ENCODE assay signal across 22 mouse cellular contexts in the genomic region with DNA sequence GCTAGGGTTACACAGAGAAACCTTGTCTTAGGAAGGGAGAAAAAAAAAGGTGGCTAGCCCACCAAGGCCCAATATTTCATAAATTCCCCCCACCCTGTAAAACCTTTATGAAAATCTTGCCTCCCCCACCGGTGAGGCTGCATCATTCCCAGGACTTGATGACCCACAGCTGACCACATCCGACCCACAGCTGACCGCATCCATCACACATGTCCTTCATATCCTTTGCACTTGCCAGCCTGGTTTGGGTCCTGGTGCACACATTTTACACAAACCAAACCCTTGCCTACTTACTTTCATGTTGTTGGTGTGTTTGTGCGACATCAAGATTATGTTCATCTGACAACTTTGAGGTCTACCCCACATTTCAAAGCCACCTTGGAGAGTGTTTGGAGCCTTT. TPM values are rescaled to one million over a fixed set of nuclear protein-coding genes. Genes with fewer than 3 reads are reported as not detected.
DNase-seq lines count a peak whose midpoint lies in the region; ATAC-seq and TF ChIP-seq lines count a peak whose summit lies in the region.
"Had no signal": no experiment of that assay in that cellular context is flagged by ENCODE, and none has a peak within 500 bp of the region (broad histone marks: within the 10 kb centered on the region; RNA-seq: fewer than 3 reads in every experiment).

No protein-coding gene starts in this region.

- no peak overlapping the region for H3K9ac ChIP-seq in heart, adult 2 months (ENCODE audit: low read depth, low read length)
- no peak overlapping the region for H3K9ac ChIP-seq in heart, embryonic 13.5 days
- H3K9ac ChIP-seq in midbrain, embryonic 11.5 days (ENCODE audit: low read length): no peak overlapping the region
- H3K9ac ChIP-seq in midbrain, embryonic 16.5 days (ENCODE audit: low read depth, low read length): no peak overlapping the region
- H3K9ac ChIP-seq: embryonic facial prominence, embryonic 13.5 days; forebrain, embryonic 13.5 days; forebrain, postnatal 0 days; hindbrain, embryonic 12.5 days had no signal

- no peaks in the 10 kb centered on the region for H3K79me2 ChIP-seq in heart, adult 2 months (replicated peaks; ENCODE audit: control insufficient read depth, insufficient read depth, low read length)
- H3K79me2 ChIP-seq in myocyte (ENCODE audit: control insufficient read depth, insufficient read depth): peaks cover 51% of the 10 kb centered on the region

- H3K27ac ChIP-seq in heart, adult 2 months: peak overlapping the region; percentile 70
- H3K27ac ChIP-seq in heart, embryonic 13.5 days (replicated peaks): peak overlapping the region; percentile 90
- no peak overlapping the region for H3K27ac ChIP-seq in midbrain, embryonic 11.5 days (ENCODE audit: low read depth, low read length)
- no peak overlapping the region for H3K27ac ChIP-seq in midbrain, embryonic 16.5 days (ENCODE audit: low read length)
- H3K27ac ChIP-seq: embryonic facial prominence, embryonic 13.5 days; forebrain, embryonic 13.5 days; hindbrain, embryonic 12.5 days had no signal

- 0 out of 2 replicates have a peak overlapping the region, but pooled peaks have one; percentile 36 for H3K4me2 ChIP-seq in heart, embryonic 13.5 days
- no peak overlapping the region for H3K4me2 ChIP-seq in midbrain, embryonic 11.5 days
- H3K4me2 ChIP-seq in midbrain, embryonic 16.5 days (ENCODE audit: low read length): no peak overlapping the region
- peak overlapping the region; percentile 72 for H3K4me2 ChIP-seq in myocyte (ENCODE audit: low read depth)
- H3K4me2 ChIP-seq: embryonic facial prominence, embryonic 13.5 days; forebrain, embryonic 13.5 days; hindbrain, embryonic 12.5 days had no signal

- no peak for TF ChIP-seq EP300 in heart, adult 2 months (IDR thresholded peaks at IDR 0.05; ENCODE audit: insufficient read depth, low read depth, low read length)

- no peak for TF ChIP-seq POLR2A in heart, adult 2 months (IDR thresholded peaks at IDR 0.05; ENCODE audit: insufficient read depth, low read depth, low read length)
- TF ChIP-seq POLR2A in myocyte (IDR thresholded peaks at IDR 0.05; ENCODE audit: insufficient read length, low read depth): no peak

- H3K4me1 ChIP-seq in heart, adult 2 months (ENCODE audit: control insufficient read depth, insufficient read depth, low read length): peaks cover 11% of the 10 kb centered on the region
- peaks cover 67% of the 10 kb centered on the region for H3K4me1 ChIP-seq in heart, embryonic 13.5 days
- peaks cover 4% of the 10 kb centered on the region; the same call in 1 of the 2 replicates for H3K4me1 ChIP-seq in midbrain, embryonic 11.5 days (ENCODE audit: control insufficient read depth, insufficient read depth, low read length)
- H3K4me1 ChIP-seq in midbrain, embryonic 16.5 days (ENCODE audit: control insufficient read depth, insufficient read depth, low read length): peaks cover 8% of the 10 kb centered on the region

- no peak for ATAC-seq in heart, embryonic 13.5 days (ENCODE audit: extremely low read depth, insufficient number of reproducible peaks, low FRiP score, low TSS enrichment)
- ATAC-seq in midbrain, embryonic 11.5 days (ENCODE audit: low FRiP score): no peak
- no peak for ATAC-seq in midbrain, embryonic 16.5 days
- ATAC-seq: activated CD4-positive, CD25-positive, alpha-beta regulatory T cell, adult 4 months; forebrain, embryonic 13.5 days; forebrain, postnatal 0 days; hindbrain, embryonic 16.5 days; inflammation-experienced regulatory T-cells, adult 6 months; intestine, postnatal 0 days; Patski had no signal

- no peaks in the 10 kb centered on the region; the same call in 1 of the 2 replicates for H3K27me3 ChIP-seq in heart, adult 2 months (ENCODE audit: control insufficient read depth, insufficient read depth, low read length)
- H3K27me3 ChIP-seq in heart, embryonic 13.5 days (replicated peaks): peaks cover 19% of the 10 kb centered on the region
- no peaks in the 10 kb centered on the region for H3K27me3 ChIP-seq in midbrain, embryonic 11.5 days (ENCODE audit: control insufficient read depth, insufficient read depth, low read length)
- H3K27me3 ChIP-seq in midbrain, embryonic 16.5 days (ENCODE audit: control insufficient read depth, insufficient read depth, low read depth, low read length): peaks cover 7% of the 10 kb centered on the region
- H3K27me3 ChIP-seq in myocyte (ENCODE audit: control insufficient read depth, insufficient read depth, insufficient read length): no peaks in the 10 kb centered on the region
- H3K27me3 ChIP-seq: Patski had no signal

- H3ac ChIP-seq in myocyte (ENCODE audit: control insufficient read depth, insufficient read length): no peak overlapping the region

- no peaks in the 10 kb centered on the region for H3K9me3 ChIP-seq in heart, embryonic 13.5 days
- no peaks in the 10 kb centered on the region for H3K9me3 ChIP-seq in midbrain, embryonic 11.5 days (ENCODE audit: control insufficient read depth, low read length)
- no peaks in the 10 kb centered on the region for H3K9me3 ChIP-seq in midbrain, embryonic 16.5 days (replicated peaks; ENCODE audit: control insufficient read depth, low read length, poor library complexity, severe bottlenecking)
- H3K9me3 ChIP-seq: embryonic facial prominence, embryonic 13.5 days; forebrain, embryonic 13.5 days; hindbrain, embryonic 12.5 days had no signal

- no peak for TF ChIP-seq CTCF in heart, adult 2 months (IDR thresholded peaks at IDR 0.05)

- H3K36me3 ChIP-seq in heart, adult 2 months (ENCODE audit: control insufficient read depth, insufficient read depth, low read length): no peaks in the 10 kb centered on the region
- no peaks in the 10 kb centered on the region for H3K36me3 ChIP-seq in heart, embryonic 13.5 days
- no peaks in the 10 kb centered on the region for H3K36me3 ChIP-seq in midbrain, embryonic 11.5 days (ENCODE audit: control insufficient read depth, insufficient read depth, low read length)
- H3K36me3 ChIP-seq in midbrain, embryonic 16.5 days (ENCODE audit: control insufficient read depth, insufficient read depth, low read length): no peaks in the 10 kb centered on the region
- no peaks in the 10 kb centered on the region for H3K36me3 ChIP-seq in myocyte (ENCODE audit: control insufficient read depth, insufficient read depth)
- H3K36me3 ChIP-seq: embryonic facial prominence, embryonic 13.5 days; hindbrain, embryonic 12.5 days had no signal

- intact Hi-C loops in heart, adult 2 months (cut with DNase I): no loop called here

- WGBS in heart, adult 2 months: 85% methylated on average over 4 of the region's 4 CpGs
- WGBS in heart, embryonic 13.5 days: 91% methylated on average over 4 of the region's 4 CpGs
- WGBS in midbrain, embryonic 11.5 days: 97% methylated on average over 4 of the region's 4 CpGs
- over 99% methylated on average over 4 of the region's 4 CpGs for WGBS in midbrain, embryonic 16.5 days

- H3K4me3 ChIP-seq in heart, adult 2 months: no peak overlapping the region
- H3K4me3 ChIP-seq in heart, embryonic 13.5 days: no peak overlapping the region
- H3K4me3 ChIP-seq in midbrain, embryonic 11.5 days (ENCODE audit: low read depth, low read length): no peak overlapping the region
- H3K4me3 ChIP-seq in midbrain, embryonic 16.5 days (ENCODE audit: low read depth, low read length): no peak overlapping the region
- no peak overlapping the region for H3K4me3 ChIP-seq in myocyte
- H3K4me3 ChIP-seq: embryonic facial prominence, embryonic 13.5 days; forebrain, embryonic 13.5 days; hindbrain, embryonic 12.5 days had no signal

- no peak for DNase-seq in heart, adult 2 months
- no peak for DNase-seq in heart, adult 11 months
- no peak for DNase-seq in heart, postnatal 4 days
- DNase-seq in midbrain, embryonic 11.5 days (ENCODE audit: low spot score, missing footprints): peak; percentile 75
- no peak for DNase-seq in retina, embryonic 14.5 days (ENCODE audit: low spot score)
- DNase-seq: adrenal gland, postnatal 14 days; cerebellum, adult 18-20 months; cerebellum, adult 9-11 months; forebrain, postnatal 0 days; gastrocnemius, postnatal 36 days; kidney, adult 8-10 months had no signal

TF ChIP-seq in myocyte, 11 proteins besides CTCF, POLR2A, EP300 and RAD21:
- TF ChIP-seq TCF3 (IDR thresholded peaks at IDR 0.05; ENCODE audit: insufficient read length, low read depth): peak; percentile 43
- no peak for TF ChIP-seq REST (IDR thresholded peaks at IDR 0.05; ENCODE audit: insufficient read depth, insufficient read length)
- TF ChIP-seq MYOG (IDR thresholded peaks at IDR 0.05; ENCODE audit: control insufficient read depth in 1 of 3, insufficient read depth in 1 of 3, insufficient read length in 2 of 3, low read depth in 2 of 3): peak in 1 of 3 experiments; percentile 67
- TF ChIP-seq USF1 (IDR thresholded peaks at IDR 0.05; ENCODE audit: low read depth): no peak
- peak in 2 of 3 experiments; percentile 92 to 95 for TF ChIP-seq MYOD1 (IDR thresholded peaks at IDR 0.05; ENCODE audit: control insufficient read depth in 1 of 3, insufficient read length in 2 of 3, low read depth in 2 of 3)
- TF ChIP-seq CEBPB (IDR thresholded peaks at IDR 0.05; ENCODE audit: insufficient read depth, poor library complexity, severe bottlenecking): no peak
- no peak for TF ChIP-seq E2F4 (IDR thresholded peaks at IDR 0.05; ENCODE audit: insufficient read depth)

RNA-seq across cellular contexts. Expression of gene Ptgis, which starts 4.2 kb away (rescaled TPM):
- 10 to 100 TPM; 16.3 to 17.7 TPM for total RNA-seq in heart, adult 2 months (2021)
- polyA plus RNA-seq in heart, adult 2 months (2012; rRNA removed): 31.3 and 32.1 TPM in 2 replicates
- polyA plus RNA-seq in heart, embryonic 13.5 days (2015; fragmentation: Nextera tagmentation; extraction: Ambion mirVana): 21.6 and 21.8 TPM in 2 replicates
- 10 to 100 TPM; 36.7 to 40.9 TPM for total RNA-seq in heart, postnatal 4 days (2021)
- 9.4 and 11.2 TPM in 2 replicates for polyA plus RNA-seq in midbrain, embryonic 11.5 days (2014; fragmentation: Nextera tagmentation; extraction: Ambion mirVana)
- polyA plus RNA-seq in midbrain, embryonic 16.5 days (2015; fragmentation: Nextera tagmentation; extraction: Ambion mirVana): 3.4 and 4.3 TPM in 2 replicates
- polyA plus RNA-seq in myocyte (2012; fragmentation: generic; extraction: Trizol): 116 TPM
- polyA plus RNA-seq: inflammation-experienced regulatory T-cells, adult 6 months had no signal

RNA-seq across cellular contexts. Expression of gene Kcnb1, which starts 46.2 kb away (rescaled TPM):
- 10 to 100 TPM; 32.8 to 38.8 TPM for total RNA-seq in heart, adult 2 months (2021)
- 17.2 and 19.2 TPM in 2 replicates for polyA plus RNA-seq in heart, adult 2 months (2012; rRNA removed)
- 0.19 and 0.49 TPM in 2 replicates for polyA plus RNA-seq in heart, embryonic 13.5 days (2015; fragmentation: Nextera tagmentation; extraction: Ambion mirVana)
- 10 to 100 TPM; 22.5 to 26.9 TPM for total RNA-seq in heart, postnatal 4 days (2021)
- 0.75 and 0.96 TPM in 2 replicates for polyA plus RNA-seq in midbrain, embryonic 11.5 days (2014; fragmentation: Nextera tagmentation; extraction: Ambion mirVana)
- polyA plus RNA-seq in midbrain, embryonic 16.5 days (2015; fragmentation: Nextera tagmentation; extraction: Ambion mirVana): 3.9 and 4.0 TPM in 2 replicates
- polyA plus RNA-seq in myocyte (2012; fragmentation: generic; extraction: Trizol): 0.42 TPM

Comparison
In these comparisons a context has a peak if more than half of its experiments do, and no peak if none do; other contexts are left out.
1. H3K27ac ChIP-seq: peak in heart, adult 2 months (single experiment) and heart, embryonic 13.5 days (single experiment); none in midbrain, embryonic 11.5 days (single experiment) and midbrain, embryonic 16.5 days (single experiment).
2. H3K4me2 ChIP-seq: peak in heart, embryonic 13.5 days (single experiment) and myocyte (single experiment); none in midbrain, embryonic 11.5 days (single experiment) and midbrain, embryonic 16.5 days (single experiment).